Mouse (Mus musculus): ENCODE results near the gene Rassf7. TPM values are rescaled to one million over a fixed set of nuclear protein-coding genes. Genes with fewer than 3 reads are reported as not detected.

Rassf7 gene
- total and polyA plus RNA-seq, 3 experiments = 7.0 to 9.5 TPM; not detected in 1

DNA sequence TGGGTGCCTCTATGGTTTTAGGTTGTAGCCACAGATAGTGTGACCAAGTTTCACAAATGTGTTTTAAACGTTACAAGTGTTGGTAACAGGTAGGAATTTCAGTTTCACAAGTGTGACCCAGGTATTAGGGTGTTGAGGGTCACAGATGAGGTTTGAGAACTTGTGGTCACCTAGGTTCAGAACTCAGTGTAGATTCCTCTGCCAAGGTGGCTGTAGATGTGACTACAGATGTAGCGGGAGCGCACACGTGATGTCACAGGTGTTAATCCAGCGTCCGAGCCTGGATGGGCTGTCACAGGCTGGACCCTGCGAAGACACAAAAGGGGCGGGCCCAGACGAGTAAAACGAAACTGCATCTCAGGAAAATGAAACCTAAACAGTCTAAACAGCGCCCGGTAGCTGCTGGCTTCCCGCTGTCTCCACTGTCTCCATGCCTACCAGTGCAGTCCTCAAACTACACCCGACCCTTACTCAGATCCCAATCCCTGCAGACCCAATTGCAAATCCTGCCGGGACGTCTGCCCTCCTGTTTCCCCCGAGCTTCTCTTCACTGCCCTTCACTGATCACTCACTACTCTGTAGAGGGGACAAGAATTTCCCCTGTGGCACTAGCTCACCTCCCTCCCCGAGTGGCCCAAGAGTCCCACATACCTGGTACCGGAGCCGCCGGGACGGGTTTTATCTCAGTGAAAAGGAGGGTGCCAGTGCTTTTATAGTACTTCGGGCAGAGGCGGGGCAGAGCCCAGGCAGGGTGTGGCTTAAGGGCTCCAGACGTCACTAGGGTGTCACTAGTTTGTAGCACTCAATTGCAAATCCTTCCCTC is 50.3 kb downstream of the Rassf7 start, which contains the start of gene Irf7:
Gene Irf7, minus strand, starts transcription at position 743 of the 823 bp plus-strand sequence.
- no peaks in the 10 kb centered on the region for H3K27me3 ChIP-seq (ENCODE audit: control insufficient read depth in 1 of 2, insufficient read depth in 2 of 2, low read length in 2 of 2)
- no peak within 1 kb of the TSS for H3K27ac ChIP-seq (ENCODE audit: control insufficient read depth, low read depth, low read length)
- TF ChIP-seq POLR2A (IDR thresholded peaks at IDR 0.05; ENCODE audit: control insufficient read depth in 1 of 2, insufficient read depth in 1 of 2, low read depth in 1 of 2, low read length in 2 of 2, poor library complexity in 1 of 2) (peak in 1 of 2 experiments; percentile 44; a peak in 1 of 4 replicates), MXI1 (IDR thresholded peaks at IDR 0.05; ENCODE audit: low read depth, low read length) (peak; percentile 17; the same call in 1 of the 2 replicates), TBP (IDR thresholded peaks at IDR 0.05; ENCODE audit: low read depth, low read length) (peak; percentile 91), POLR2AphosphoS2 (IDR thresholded peaks at IDR 0.05; ENCODE audit: low read length) (no peak), USF1 (IDR thresholded peaks at IDR 0.05; ENCODE audit: low read depth, low read length) (peak; percentile 48; the same call in 1 of the 2 replicates), SIN3A (IDR thresholded peaks at IDR 0.05; ENCODE audit: low read length) (0 out of 2 replicates have a peak, but pooled peaks have one; percentile 53), HCFC1 (IDR thresholded peaks at IDR 0.05; ENCODE audit: low read depth, low read length) (0 out of 2 replicates have a peak, but pooled peaks have one; percentile 33), GATA1 (IDR thresholded peaks at IDR 0.05; ENCODE audit: low read depth, low read length) (no peak)
- peak; percentile 79 for DNase-seq (ENCODE audit: low read depth, low spot score)
- no peaks in the 10 kb centered on the region for H3K9me3 ChIP-seq (replicated peaks; ENCODE audit: insufficient read depth, low read length)
- peak within 1 kb of the TSS; percentile 52 for H3K9ac ChIP-seq (ENCODE audit: control insufficient read depth, low read depth, low read length, poor library complexity, severe bottlenecking)
- peaks cover 2 to 3% of the 10 kb centered on the region in 2 experiments; a peak in 2 of 4 replicates for H3K4me1 ChIP-seq (ENCODE audit: control insufficient read depth in 1 of 2, insufficient read depth in 2 of 2, low read length in 2 of 2)
- no peaks in the 10 kb centered on the region for H3K79me2 ChIP-seq (ENCODE audit: control insufficient read depth, insufficient read depth, low read length, poor library complexity)
- H3K36me3 ChIP-seq (ENCODE audit: control insufficient read depth in 1 of 2, insufficient read depth in 2 of 2, low read length in 2 of 2) = no peaks in the 10 kb centered on the region; a peak in 2 of 4 replicates
- H3K4me3 ChIP-seq (ENCODE audit: control insufficient read depth in 1 of 2, insufficient read depth in 1 of 2, low read depth in 2 of 2, low read length in 2 of 2) = peak within 1 kb of the TSS; percentile 62 to 79

Other genes starting within 250 kb of the Rassf7 start
- 0.23 TPM in 1 of 2 replicates, not detected in the other for gene Ifitm1, start 248.6 kb upstream of the Rassf7 start, total RNA-seq (2012; rRNA removed)
- gene Ifitm1, start 248.6 kb upstream of the Rassf7 start, polyA plus RNA-seq (2012; ENCODE audit: insufficient read depth in 1 of 2, insufficient read length in 2 of 2, low read depth in 1 of 2, low replicate concordance in 2 of 2, missing spikeins in 1 of 2) = not detected
- 4.2 and 6.4 TPM in 2 replicates for gene Ifitm3, start 205.1 kb upstream of the Rassf7 start, total RNA-seq (2012; rRNA removed)
- 10 to 100 TPM in 1 of 2 experiments, not detected in 1; 12.8 TPM for gene Ifitm3, start 205.1 kb upstream of the Rassf7 start, polyA plus RNA-seq (2012; ENCODE audit: insufficient read depth in 1 of 2, insufficient read length in 2 of 2, low read depth in 1 of 2, low replicate concordance in 2 of 2, missing spikeins in 1 of 2)
- not detected in 2 replicates for gene Ifitm6, start 197.9 kb upstream of the Rassf7 start, total RNA-seq (2012; rRNA removed)
- gene Ifitm6, start 197.9 kb upstream of the Rassf7 start, polyA plus RNA-seq (2012; ENCODE audit: insufficient read depth in 1 of 2, insufficient read length in 2 of 2, low read depth in 1 of 2, low replicate concordance in 2 of 2, missing spikeins in 1 of 2) = not detected
- gene Gm17387, start 186.7 kb upstream of the Rassf7 start, total RNA-seq (2012; rRNA removed) = not detected in 2 replicates
- not detected for gene Gm17387, start 186.7 kb upstream of the Rassf7 start, polyA plus RNA-seq (2012; ENCODE audit: insufficient read depth in 1 of 2, insufficient read length in 2 of 2, low read depth in 1 of 2, low replicate concordance in 2 of 2, missing spikeins in 1 of 2)
- gene B4galnt4, start 154.8 kb upstream of the Rassf7 start, total RNA-seq (2012; rRNA removed) = 0.78 and 0.81 TPM in 2 replicates
- 1 to 10 TPM in 1 of 2 experiments, not detected in 1; 8.0 TPM for gene B4galnt4, start 154.8 kb upstream of the Rassf7 start, polyA plus RNA-seq (2012; ENCODE audit: insufficient read depth in 1 of 2, insufficient read length in 2 of 2, low read depth in 1 of 2, low replicate concordance in 2 of 2, missing spikeins in 1 of 2)
- not detected in 2 replicates for gene Pkp3, start 137.6 kb upstream of the Rassf7 start, total RNA-seq (2012; rRNA removed)
- gene Pkp3, start 137.6 kb upstream of the Rassf7 start, polyA plus RNA-seq (2012; ENCODE audit: insufficient read depth in 1 of 2, insufficient read length in 2 of 2, low read depth in 1 of 2, low replicate concordance in 2 of 2, missing spikeins in 1 of 2) = not detected
- 8.3 and 8.6 TPM in 2 replicates for gene Sigirr, start 115.3 kb upstream of the Rassf7 start, total RNA-seq (2012; rRNA removed)
- gene Sigirr, start 115.3 kb upstream of the Rassf7 start, polyA plus RNA-seq (2012; ENCODE audit: insufficient read depth in 1 of 2, insufficient read length in 2 of 2, low read depth in 1 of 2, low replicate concordance in 2 of 2, missing spikeins in 1 of 2) = 10 to 100 TPM in 1 of 2 experiments, not detected in 1; 17.5 TPM
- gene Ano9, start 98.1 kb upstream of the Rassf7 start, total RNA-seq (2012; rRNA removed) = 0.08 TPM in 1 of 2 replicates, not detected in the other
- under 1 TPM in 1 of 2 experiments, not detected in 1; 0.03 TPM for gene Ano9, start 98.1 kb upstream of the Rassf7 start, polyA plus RNA-seq (2012; ENCODE audit: insufficient read depth in 1 of 2, insufficient read length in 2 of 2, low read depth in 1 of 2, low replicate concordance in 2 of 2, missing spikeins in 1 of 2)
- gene Ptdss2, start 93.5 kb upstream of the Rassf7 start, total RNA-seq (2012; rRNA removed) = 12.2 and 16.9 TPM in 2 replicates
- gene Ptdss2, start 93.5 kb upstream of the Rassf7 start, polyA plus RNA-seq (2012; ENCODE audit: insufficient read depth in 1 of 2, insufficient read length in 2 of 2, low read depth in 1 of 2, low replicate concordance in 2 of 2, missing spikeins in 1 of 2) = 10 to 100 TPM in 1 of 2 experiments, not detected in 1; 44.9 TPM
- 69.6 and 71.4 TPM in 2 replicates for gene Rnh1, start 43.0 kb upstream of the Rassf7 start, total RNA-seq (2012; rRNA removed)
- 10 to 100 TPM in 1 of 2 experiments, not detected in 1; 94.5 TPM for gene Rnh1, start 43.0 kb upstream of the Rassf7 start, polyA plus RNA-seq (2012; ENCODE audit: insufficient read depth in 1 of 2, insufficient read length in 2 of 2, low read depth in 1 of 2, low replicate concordance in 2 of 2, missing spikeins in 1 of 2)
- 137 and 183 TPM in 2 replicates for gene Hras, start 21.9 kb upstream of the Rassf7 start, total RNA-seq (2012; rRNA removed)
- gene Hras, start 21.9 kb upstream of the Rassf7 start, polyA plus RNA-seq (2012; ENCODE audit: insufficient read depth in 1 of 2, insufficient read length in 2 of 2, low read depth in 1 of 2, low replicate concordance in 2 of 2, missing spikeins in 1 of 2) = 100 to 1,000 TPM in 1 of 2 experiments, not detected in 1; 149 TPM
- gene Lrrc56, start 21.7 kb upstream of the Rassf7 start, total RNA-seq (2012; rRNA removed) = 1.0 and 1.6 TPM in 2 replicates
- gene Lrrc56, start 21.7 kb upstream of the Rassf7 start, polyA plus RNA-seq (2012; ENCODE audit: insufficient read depth in 1 of 2, insufficient read length in 2 of 2, low read depth in 1 of 2, low replicate concordance in 2 of 2, missing spikeins in 1 of 2) = 1 to 10 TPM in 1 of 2 experiments, not detected in 1; 5.5 TPM
- not detected in 2 replicates for gene Lmntd2, start 1.8 kb upstream of the Rassf7 start, total RNA-seq (2012; rRNA removed)
- under 1 TPM in 1 of 2 experiments, not detected in 1; 0.43 TPM for gene Lmntd2, start 1.8 kb upstream of the Rassf7 start, polyA plus RNA-seq (2012; ENCODE audit: insufficient read depth in 1 of 2, insufficient read length in 2 of 2, low read depth in 1 of 2, low replicate concordance in 2 of 2, missing spikeins in 1 of 2)
- gene Phrf1, start 12.9 kb downstream of the Rassf7 start, total RNA-seq (2012; rRNA removed) = 65.0 and 66.1 TPM in 2 replicates
- 1,000 to 10,000 TPM in 1 of 2 experiments, 10 to 100 TPM in 1; 91.2 to 1,029 TPM for gene Phrf1, start 12.9 kb downstream of the Rassf7 start, polyA plus RNA-seq (2012; ENCODE audit: insufficient read depth in 1 of 2, insufficient read length in 2 of 2, low read depth in 1 of 2, low replicate concordance in 2 of 2, missing spikeins in 1 of 2)
- 0.52 and 1.9 TPM in 2 replicates for gene Irf7, start 50.6 kb downstream of the Rassf7 start, total RNA-seq (2012; rRNA removed)
- 1 to 10 TPM in 1 of 2 experiments, not detected in 1; 2.0 TPM for gene Irf7, start 50.6 kb downstream of the Rassf7 start, polyA plus RNA-seq (2012; ENCODE audit: insufficient read depth in 1 of 2, insufficient read length in 2 of 2, low read depth in 1 of 2, low replicate concordance in 2 of 2, missing spikeins in 1 of 2)
- not detected in 2 replicates for gene Cdhr5, start 60.9 kb downstream of the Rassf7 start, total RNA-seq (2012; rRNA removed)
- gene Cdhr5, start 60.9 kb downstream of the Rassf7 start, polyA plus RNA-seq (2012; ENCODE audit: insufficient read depth in 1 of 2, insufficient read length in 2 of 2, low read depth in 1 of 2, low replicate concordance in 2 of 2, missing spikeins in 1 of 2) = not detected
- not detected in 2 replicates for gene Sct, start 63.3 kb downstream of the Rassf7 start, total RNA-seq (2012; rRNA removed)
- gene Sct, start 63.3 kb downstream of the Rassf7 start, polyA plus RNA-seq (2012; ENCODE audit: insufficient read depth in 1 of 2, insufficient read length in 2 of 2, low read depth in 1 of 2, low replicate concordance in 2 of 2, missing spikeins in 1 of 2) = not detected
- not detected in 2 replicates for gene Drd4, start 76.1 kb downstream of the Rassf7 start, total RNA-seq (2012; rRNA removed)
- not detected for gene Drd4, start 76.1 kb downstream of the Rassf7 start, polyA plus RNA-seq (2012; ENCODE audit: insufficient read depth in 1 of 2, insufficient read length in 2 of 2, low read depth in 1 of 2, low replicate concordance in 2 of 2, missing spikeins in 1 of 2)
- gene Deaf1, start 111.8 kb downstream of the Rassf7 start, total RNA-seq (2012; rRNA removed) = 9.8 and 13.2 TPM in 2 replicates
- gene Deaf1, start 111.8 kb downstream of the Rassf7 start, polyA plus RNA-seq (2012; ENCODE audit: insufficient read depth in 1 of 2, insufficient read length in 2 of 2, low read depth in 1 of 2, low replicate concordance in 2 of 2, missing spikeins in 1 of 2) = 10 to 100 TPM in 1 of 2 experiments, not detected in 1; 91.1 TPM
- 12.2 and 12.3 TPM in 2 replicates for gene Tmem80, start 111.9 kb downstream of the Rassf7 start, total RNA-seq (2012; rRNA removed)
- 10 to 100 TPM in 1 of 2 experiments, not detected in 1; 27.7 TPM for gene Tmem80, start 111.9 kb downstream of the Rassf7 start, polyA plus RNA-seq (2012; ENCODE audit: insufficient read depth in 1 of 2, insufficient read length in 2 of 2, low read depth in 1 of 2, low replicate concordance in 2 of 2, missing spikeins in 1 of 2)
- gene Eps8l2, start 123.0 kb downstream of the Rassf7 start, total RNA-seq (2012; rRNA removed) = 0.46 TPM in 1 of 2 replicates, not detected in the other
- under 1 TPM in 1 of 2 experiments, not detected in 1; 0.10 TPM for gene Eps8l2, start 123.0 kb downstream of the Rassf7 start, polyA plus RNA-seq (2012; ENCODE audit: insufficient read depth in 1 of 2, insufficient read length in 2 of 2, low read depth in 1 of 2, low replicate concordance in 2 of 2, missing spikeins in 1 of 2)
- 415 and 498 TPM in 2 replicates for gene Taldo1, start 176.3 kb downstream of the Rassf7 start, total RNA-seq (2012; rRNA removed)
- 100 to 1,000 TPM in 1 of 2 experiments, not detected in 1; 298 TPM for gene Taldo1, start 176.3 kb downstream of the Rassf7 start, polyA plus RNA-seq (2012; ENCODE audit: insufficient read depth in 1 of 2, insufficient read length in 2 of 2, low read depth in 1 of 2, low replicate concordance in 2 of 2, missing spikeins in 1 of 2)
- 21.0 and 21.6 TPM in 2 replicates for gene Gatd1, start 198.3 kb downstream of the Rassf7 start, total RNA-seq (2012; rRNA removed)
- 10 to 100 TPM in 1 of 2 experiments, not detected in 1; 35.9 TPM for gene Gatd1, start 198.3 kb downstream of the Rassf7 start, polyA plus RNA-seq (2012; ENCODE audit: insufficient read depth in 1 of 2, insufficient read length in 2 of 2, low read depth in 1 of 2, low replicate concordance in 2 of 2, missing spikeins in 1 of 2)
- not detected in 2 replicates for gene Cend1, start 213.6 kb downstream of the Rassf7 start, total RNA-seq (2012; rRNA removed)
- not detected for gene Cend1, start 213.6 kb downstream of the Rassf7 start, polyA plus RNA-seq (2012; ENCODE audit: insufficient read depth in 1 of 2, insufficient read length in 2 of 2, low read depth in 1 of 2, low replicate concordance in 2 of 2, missing spikeins in 1 of 2)
- gene Slc25a22, start 222.0 kb downstream of the Rassf7 start, total RNA-seq (2012; rRNA removed) = 17.7 and 23.8 TPM in 2 replicates
- gene Slc25a22, start 222.0 kb downstream of the Rassf7 start, polyA plus RNA-seq (2012; ENCODE audit: insufficient read depth in 1 of 2, insufficient read length in 2 of 2, low read depth in 1 of 2, low replicate concordance in 2 of 2, missing spikeins in 1 of 2) = 10 to 100 TPM in 1 of 2 experiments, not detected in 1; 46.0 TPM
- 5.0 and 6.4 TPM in 2 replicates for gene Pidd1, start 228.2 kb downstream of the Rassf7 start, total RNA-seq (2012; rRNA removed)
- 10 to 100 TPM in 1 of 2 experiments, not detected in 1; 27.2 TPM for gene Pidd1, start 228.2 kb downstream of the Rassf7 start, polyA plus RNA-seq (2012; ENCODE audit: insufficient read depth in 1 of 2, insufficient read length in 2 of 2, low read depth in 1 of 2, low replicate concordance in 2 of 2, missing spikeins in 1 of 2)
- gene Rplp2, start 231.5 kb downstream of the Rassf7 start, total RNA-seq (2012; rRNA removed) = 3,188 and 3,690 TPM in 2 replicates
- 1,000 to 10,000 TPM in 1 of 2 experiments, not detected in 1; 3,503 TPM for gene Rplp2, start 231.5 kb downstream of the Rassf7 start, polyA plus RNA-seq (2012; ENCODE audit: insufficient read depth in 1 of 2, insufficient read length in 2 of 2, low read depth in 1 of 2, low replicate concordance in 2 of 2, missing spikeins in 1 of 2)
- 8.3 and 9.9 TPM in 2 replicates for gene Pnpla2, start 239.3 kb downstream of the Rassf7 start, total RNA-seq (2012; rRNA removed)
- 10 to 100 TPM in 1 of 2 experiments, not detected in 1; 38.6 TPM for gene Pnpla2, start 239.3 kb downstream of the Rassf7 start, polyA plus RNA-seq (2012; ENCODE audit: insufficient read depth in 1 of 2, insufficient read length in 2 of 2, low read depth in 1 of 2, low replicate concordance in 2 of 2, missing spikeins in 1 of 2)
- gene Cracr2b, start 245.2 kb downstream of the Rassf7 start, total RNA-seq (2012; rRNA removed) = 0.59 and 0.73 TPM in 2 replicates
- 1 to 10 TPM in 1 of 2 experiments, not detected in 1; 6.9 TPM for gene Cracr2b, start 245.2 kb downstream of the Rassf7 start, polyA plus RNA-seq (2012; ENCODE audit: insufficient read depth in 1 of 2, insufficient read length in 2 of 2, low read depth in 1 of 2, low replicate concordance in 2 of 2, missing spikeins in 1 of 2)